Mouse (Mus musculus): ENCODE measurements at regions not wholly inside any gene's neighbourhood (a gene's known extent, or its start where the extent isn't known, plus 50 kb on each side); places are given as distances from the start of the nearest gene placed in this dataset.

DNA sequence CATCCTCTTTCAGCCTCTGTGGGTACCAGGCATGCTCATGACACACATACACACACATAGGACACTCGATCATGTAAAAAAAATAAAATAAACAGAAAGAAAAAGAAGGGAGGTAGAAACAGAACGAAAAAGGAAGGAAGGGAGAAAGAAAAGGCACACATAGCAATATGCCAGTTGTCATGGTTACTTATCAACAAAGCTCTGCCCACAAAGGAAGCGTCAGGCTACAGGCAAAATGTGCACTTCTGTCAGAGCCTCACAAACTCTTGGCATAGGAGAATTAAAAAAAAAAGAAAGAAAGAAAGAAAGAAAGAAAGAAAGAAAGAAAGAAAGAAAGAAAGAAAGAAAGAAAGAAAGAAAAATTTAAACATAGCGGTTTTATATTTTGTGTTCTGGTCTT is 56.9 kb upstream of the Sox2 start:
- no peak for DNase-seq (ENCODE audit: low spot score in 2 of 2)

DNA sequence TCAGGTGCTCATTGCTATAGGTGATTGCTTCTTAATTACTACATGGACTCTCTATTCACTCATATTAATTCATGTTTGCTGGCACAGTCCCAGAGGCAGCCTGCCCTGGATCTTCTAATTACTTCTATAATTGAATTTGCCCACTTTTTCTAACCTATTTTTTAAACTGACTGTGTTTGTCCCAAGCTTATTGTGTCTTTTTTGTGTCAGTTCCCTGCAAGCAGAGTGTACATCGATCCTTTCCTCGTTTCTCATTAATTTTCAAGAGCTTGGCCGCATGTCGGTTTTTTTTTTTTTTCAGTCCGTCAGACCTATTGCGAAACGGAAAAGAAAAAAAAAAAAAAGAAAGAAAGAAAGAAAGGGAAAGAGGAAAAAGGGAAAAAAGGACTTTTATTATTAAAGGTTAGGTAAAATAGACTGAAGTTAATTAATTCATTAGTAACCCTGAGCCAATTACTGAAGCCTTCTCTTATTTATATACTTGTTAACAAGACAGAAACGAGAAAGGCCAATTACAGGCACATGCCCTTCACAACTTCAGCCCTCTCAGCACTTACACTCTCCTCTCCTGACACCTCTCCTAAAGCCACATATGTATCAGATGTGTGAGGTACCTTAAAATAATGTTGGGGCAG is 72.2 kb upstream of the Sox2 start:
- no peak for DNase-seq (ENCODE audit: low spot score in 2 of 2)

- no peak for DNase-seq (ENCODE audit: low spot score in 2 of 2)
Observed at GRCm38 (mm10) chr3:34577115-34577514, 73.1 kb upstream of the Sox2 start.

GRCm38 (mm10) chr3:34576159-34576558 is 74.0 kb upstream of the Sox2 start:
- DNase-seq (ENCODE audit: low spot score in 2 of 2), result no peak

DNA sequence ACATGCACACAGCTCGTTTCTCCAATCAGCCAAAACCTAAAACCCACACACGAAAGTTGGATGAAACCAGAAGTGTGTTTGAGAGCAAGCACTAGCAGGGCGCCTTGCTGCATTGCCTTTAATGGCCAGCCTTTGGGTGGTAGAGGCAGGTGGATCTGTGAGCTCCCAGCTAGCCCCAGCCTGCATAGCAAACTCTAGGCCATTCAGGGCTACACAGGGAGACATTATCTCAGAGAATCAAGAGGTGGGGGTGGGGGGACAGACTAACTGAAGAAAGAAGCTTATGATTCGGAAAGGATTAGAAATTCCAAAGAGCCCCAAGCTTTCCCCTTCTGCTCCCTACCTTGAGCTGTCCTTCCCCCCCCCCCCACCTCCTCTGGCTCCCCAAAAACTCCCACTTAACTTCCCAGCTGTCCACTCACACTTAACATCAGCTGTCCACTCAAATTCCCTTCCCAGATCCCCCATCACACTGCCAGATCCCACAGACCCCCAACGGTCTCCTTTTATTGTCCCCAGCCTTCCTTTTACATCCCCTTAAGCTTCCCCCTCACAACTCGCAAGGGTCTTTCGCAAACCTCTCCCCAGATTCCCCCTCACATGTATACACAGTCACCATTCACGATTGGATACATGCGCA is 75.4 kb upstream of the Sox2 start:
- DNase-seq (ENCODE audit: low spot score in 2 of 2), result no peak

DNA sequence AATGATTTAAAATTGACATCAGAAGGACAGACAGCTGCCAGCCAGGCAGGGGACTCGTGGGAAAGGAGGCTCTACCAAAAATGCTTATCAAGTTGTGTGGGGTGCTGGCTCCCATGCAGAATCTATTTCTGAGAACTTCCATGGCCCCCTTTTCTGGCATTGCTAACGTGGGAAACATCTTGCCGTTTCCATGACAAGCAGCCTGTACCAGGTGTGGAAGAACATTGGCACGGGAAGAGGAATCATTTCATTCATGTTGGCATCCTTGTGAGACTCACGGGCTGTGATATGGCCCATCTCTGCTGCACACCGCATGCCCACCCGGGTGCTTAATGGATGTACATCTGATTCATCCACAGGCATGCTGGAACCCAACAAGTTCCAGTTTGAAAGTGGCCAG is 76.9 kb upstream of the Sox2 start:
- no peak for DNase-seq (ENCODE audit: low spot score in 2 of 2)

- DNase-seq (ENCODE audit: low spot score in 2 of 2), result peak; percentile 30 to 42
Observed at GRCm38 (mm10) chr3:34572081-34572480, 78.1 kb upstream of the Sox2 start.

GRCm38 (mm10) chr3:34571630-34572029 is 78.6 kb upstream of the Sox2 start:
- no peak for DNase-seq (ENCODE audit: low spot score in 2 of 2)

GRCm38 (mm10) chr3:34569998-34570397 is 80.2 kb upstream of the Sox2 start:
- no peak for DNase-seq (ENCODE audit: low spot score in 2 of 2)

DNA sequence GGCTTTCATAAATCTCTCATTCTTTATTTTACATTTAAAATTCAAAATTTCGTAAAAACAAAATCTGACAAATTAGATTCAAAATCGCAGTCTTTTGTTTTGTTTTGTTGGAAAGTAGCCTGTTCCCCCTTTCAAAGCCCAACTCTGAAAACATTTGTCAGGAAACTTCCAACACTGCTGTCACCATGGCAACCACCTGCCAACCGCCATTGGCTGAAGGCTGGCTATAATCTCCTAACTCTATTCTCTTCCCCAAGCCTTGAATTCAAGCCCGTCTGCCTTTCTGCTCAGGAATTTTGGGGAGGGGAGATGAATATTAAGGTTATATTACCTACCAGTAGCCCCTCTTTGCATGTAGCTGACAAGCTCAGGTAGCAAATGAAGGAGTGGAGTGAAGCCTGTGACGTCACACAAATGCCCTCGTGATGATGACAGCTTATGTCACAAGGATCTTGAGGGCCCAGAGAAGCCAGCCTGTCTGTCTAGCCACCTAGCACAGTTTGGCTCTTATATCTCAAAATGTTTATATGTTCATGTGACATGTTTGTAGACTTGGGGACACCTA is 82.0 kb upstream of the Sox2 start:
- DNase-seq (ENCODE audit: low spot score in 2 of 2), result no peak

DNA sequence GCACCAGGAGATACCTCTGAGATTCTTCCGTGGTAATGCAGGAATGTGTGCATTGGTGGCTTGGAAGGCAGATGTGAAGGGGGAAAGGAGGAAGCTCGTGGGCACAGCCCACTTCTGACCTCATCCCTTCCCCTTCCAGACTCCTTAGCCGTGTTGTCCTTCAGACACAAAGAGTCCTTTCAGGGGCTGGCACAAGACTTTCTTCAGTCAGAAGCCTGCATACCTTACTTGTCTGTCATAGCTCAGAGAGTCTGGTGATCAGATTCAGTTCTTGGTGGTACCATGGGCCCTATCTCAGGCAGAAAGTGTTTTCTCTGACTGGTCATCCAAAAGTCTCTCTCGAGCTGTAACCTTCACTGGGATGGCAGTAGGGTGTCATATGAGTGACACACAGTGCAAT is 84.8 kb upstream of the Sox2 start:
- no peak for DNase-seq (ENCODE audit: low spot score in 2 of 2)

DNA sequence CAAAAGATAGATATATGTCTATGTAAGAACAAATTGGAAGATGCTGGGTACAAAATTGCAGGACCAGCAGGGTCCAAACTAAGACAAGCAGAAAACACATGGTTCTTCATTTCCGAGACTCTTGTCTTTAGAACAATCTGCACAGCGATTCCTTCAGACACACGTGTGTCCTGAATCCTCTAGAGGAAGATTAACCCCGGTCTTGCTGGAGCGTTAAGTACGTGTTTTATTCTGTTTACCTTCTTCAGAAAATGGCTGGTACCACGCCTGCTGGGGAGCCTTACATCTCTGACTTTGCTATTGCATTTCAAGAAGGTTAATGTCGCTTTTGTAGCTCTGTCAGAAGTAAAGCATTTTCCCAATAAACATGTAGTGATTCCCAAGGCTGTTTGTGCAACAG is 87.3 kb upstream of the Sox2 start:
- no peak for DNase-seq (ENCODE audit: low spot score in 2 of 2)

DNA sequence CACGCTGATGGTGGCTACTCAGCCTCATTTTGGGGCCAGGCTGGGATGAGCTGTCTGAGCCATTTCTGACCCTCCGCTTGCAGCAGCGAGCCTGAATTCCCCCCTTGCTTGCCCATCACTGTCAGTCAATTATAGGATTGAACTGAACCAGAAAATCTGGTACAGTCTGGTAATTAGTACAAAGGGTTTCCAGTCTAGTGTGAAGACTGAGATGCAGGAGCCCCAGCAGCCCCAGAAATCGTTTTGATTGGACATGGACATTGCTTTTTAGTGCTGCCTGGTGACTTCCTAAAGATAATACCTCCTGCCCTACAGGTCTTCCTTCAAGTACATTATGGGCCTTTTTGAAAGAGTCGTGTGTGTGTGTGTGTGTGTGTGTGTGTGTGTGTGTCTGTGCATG is 88.5 kb upstream of the Sox2 start:
- no peak for DNase-seq (ENCODE audit: low spot score in 2 of 2)

- DNase-seq (ENCODE audit: low spot score in 2 of 2), result no peak
Observed at GRCm38 (mm10) chr3:34559841-34560703, 90.1 kb upstream of the Sox2 start.

DNA sequence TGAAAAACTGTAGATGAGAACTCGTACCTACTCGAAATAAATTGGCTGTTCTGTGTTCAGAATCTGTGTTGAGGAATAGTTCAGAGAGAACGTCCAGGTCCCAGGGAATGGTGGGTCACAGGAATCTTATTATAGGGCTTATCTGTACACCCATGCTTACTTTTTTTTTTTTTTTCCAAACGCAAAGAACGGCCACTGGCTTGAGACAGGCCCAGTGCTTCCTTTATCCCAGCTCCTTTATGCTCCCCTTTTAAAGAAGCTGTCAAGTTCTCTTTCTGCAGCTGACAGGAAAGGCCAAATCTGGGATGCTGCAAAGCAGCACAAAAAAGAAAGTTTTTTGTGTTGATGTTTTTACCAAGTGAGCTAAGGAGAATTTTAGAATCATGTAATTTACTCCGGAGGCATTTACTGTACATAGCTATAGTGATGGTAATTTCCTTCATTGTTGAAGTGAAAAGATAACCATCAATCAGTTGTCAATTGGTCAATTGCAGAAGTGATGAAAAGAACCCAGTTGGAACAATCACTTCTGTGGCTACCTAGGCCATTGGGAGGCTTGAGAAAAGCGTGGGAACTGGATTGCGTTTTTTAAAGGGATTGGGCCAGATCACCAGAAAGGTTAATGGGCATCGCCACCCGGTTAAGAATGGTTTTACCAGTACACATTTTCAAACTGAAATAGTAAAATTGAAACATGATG is 91.2 kb upstream of the Sox2 start:
- DNase-seq (ENCODE audit: low spot score in 2 of 2), result no peak

DNA sequence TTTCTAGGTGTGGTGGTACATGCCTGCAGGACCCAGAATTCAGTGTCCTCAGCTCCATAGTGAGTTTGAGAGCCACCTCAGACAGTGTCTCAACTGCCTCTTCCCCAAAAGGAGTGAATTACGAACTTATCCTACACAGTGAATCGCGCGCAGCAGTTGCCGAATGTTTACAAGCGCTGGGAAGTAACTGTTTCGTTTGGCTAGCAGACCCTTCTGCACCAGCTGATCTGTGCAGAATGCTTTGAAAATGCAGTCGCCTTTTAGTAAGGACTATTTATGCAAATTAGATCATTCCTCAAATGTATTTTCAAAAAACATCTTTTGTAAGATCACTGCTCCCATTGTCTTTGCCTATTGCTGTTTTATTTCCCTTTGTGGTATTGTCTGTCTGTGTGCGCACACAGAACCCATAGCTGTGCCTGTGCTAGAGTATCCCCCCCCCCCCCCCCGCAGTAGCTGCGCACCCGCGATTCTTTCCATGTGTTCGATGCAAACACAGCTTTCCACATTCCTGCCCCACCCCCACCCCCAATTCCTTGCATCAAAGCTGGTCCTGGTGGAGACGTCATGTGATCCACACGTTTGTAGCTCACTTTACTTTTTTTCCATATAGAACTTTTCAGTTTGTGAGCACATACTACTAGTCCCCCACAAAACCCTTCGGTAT is 97.5 kb upstream of the Sox2 start:
- DNase-seq (ENCODE audit: low spot score in 2 of 2), result no peak

DNA sequence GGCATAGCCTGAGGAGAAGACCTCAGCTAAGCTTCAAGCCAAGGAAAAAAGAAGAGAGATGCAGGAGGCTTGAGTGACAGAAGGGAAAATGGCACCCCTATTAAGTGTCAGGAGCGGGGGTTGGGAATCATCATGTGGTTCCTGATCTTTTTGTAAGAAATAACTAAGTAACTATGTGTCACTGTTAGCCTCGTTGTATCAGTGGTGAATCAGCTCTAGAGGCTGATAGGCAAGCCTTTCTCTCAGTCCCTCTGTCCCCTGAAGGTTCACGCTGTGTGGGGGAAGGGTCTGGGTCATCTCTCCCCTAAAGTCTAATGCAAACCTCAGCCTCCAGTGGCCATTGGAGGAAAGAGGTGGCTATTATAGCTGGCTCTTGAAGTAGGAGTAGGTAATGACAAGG is 99.1 kb upstream of the Sox2 start:
- no peak for DNase-seq (ENCODE audit: low spot score in 2 of 2)

DNA sequence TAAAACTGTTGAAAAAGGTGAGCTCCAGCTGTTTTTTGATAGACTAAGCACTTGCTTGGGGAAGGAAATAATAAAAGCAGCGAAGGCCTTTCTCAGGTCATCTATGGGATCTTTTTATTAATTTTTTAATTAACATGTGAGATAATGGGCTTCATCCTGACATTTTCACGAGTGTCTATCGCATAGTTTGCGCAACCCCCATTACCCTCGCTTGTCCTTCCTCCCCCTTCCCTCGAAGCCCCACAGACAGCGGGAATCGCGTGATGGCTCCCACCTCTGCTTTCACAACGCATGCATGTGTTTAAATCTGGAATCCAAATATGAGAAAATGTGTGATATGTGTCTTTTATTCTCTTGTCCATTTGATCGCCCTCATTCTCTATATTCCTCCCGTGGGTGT is 100.0 kb upstream of the Sox2 start:
- DNase-seq (ENCODE audit: low spot score in 2 of 2), result no peak

GRCm38 (mm10) chr3:34532451-34532850 is 117.8 kb upstream of the Sox2 start:
- DNase-seq (ENCODE audit: low spot score in 2 of 2), result peak in 1 of 2 experiments; percentile 39

GRCm38 (mm10) chr3:34531836-34532235 is 118.4 kb upstream of the Sox2 start:
- DNase-seq (ENCODE audit: low spot score in 2 of 2), result no peak

DNA sequence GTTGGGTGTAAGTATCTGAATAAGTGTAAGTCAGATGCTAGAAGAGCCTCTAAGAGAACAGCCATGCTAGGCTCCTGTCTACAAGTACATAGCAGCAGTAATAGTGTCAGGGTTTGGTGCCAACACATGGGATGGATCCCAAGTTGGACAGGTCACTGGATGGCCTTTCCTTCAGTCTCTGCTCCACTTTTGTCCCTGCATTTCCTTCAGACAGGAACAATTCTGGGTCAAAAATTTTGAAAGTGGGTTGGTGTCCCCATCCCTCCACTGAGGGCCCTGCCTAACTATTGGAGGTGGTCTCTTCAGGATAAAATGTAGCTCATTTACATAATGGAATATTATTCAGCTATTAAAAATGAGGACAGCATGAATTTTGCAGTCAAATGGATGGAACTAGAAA is 122.7 kb upstream of the Sox2 start:
- no peak for DNase-seq (ENCODE audit: low spot score in 2 of 2)
